Mouse (Mus musculus) kidney, embryonic 16.5 days (tissue): ENCODE data around the gene B3gat1. TPM values are rescaled to one million over a fixed set of nuclear protein-coding genes. Genes with fewer than 3 reads are reported as not detected.
A peak's percentile ranks its signal among the peaks of the same experiment; 100 is the strongest.

Experiments used
- ATAC-seq: fragments of 200-750 bp; cut with Nextera tagmentation; 2 replicates; pipeline ENCODE4 v1.8.0; 2017; ENCODE audit warnings: moderate TSS enrichment; ENCODE audit not compliant: low FRiP score, low TSS enrichment
- H3K27ac ChIP-seq: fragments of 300-500 bp; sonication (generic); 2 replicates; pipeline ENCODE4 v1.5.1; 2014; ENCODE audit warnings: low read length
- H3K27me3 ChIP-seq: fragments of 300-500 bp; sonication (generic); 2 replicates; pipeline ENCODE4 v1.6.1; 2014; ENCODE audit warnings: low read length, control low read depth, mixed read lengths; ENCODE audit not compliant: insufficient read depth
- H3K36me3 ChIP-seq: fragments of 300-500 bp; sonication (generic); 2 replicates; pipeline ENCODE4 v1.6.1; 2014; ENCODE audit warnings: low read length, control low read depth, mixed read lengths; ENCODE audit not compliant: insufficient read depth
- H3K4me1 ChIP-seq: fragments of 300-500 bp; sonication (generic); 2 replicates; pipeline ENCODE4 v1.6.1; 2014; ENCODE audit warnings: low read length, control low read depth, mixed read lengths; ENCODE audit not compliant: insufficient read depth
- H3K4me2 ChIP-seq: fragments of 300-500 bp; sonication (generic); replicated peaks from 2 replicates; pipeline ENCODE4 v1.6.1; 2014; ENCODE audit warnings: low read depth, low read length
- H3K4me3 ChIP-seq: fragments of 300-500 bp; sonication (generic); 2 replicates; pipeline ENCODE4 v1.5.1; 2014; ENCODE audit warnings: mild to moderate bottlenecking, low read length
- H3K9ac ChIP-seq: fragments of 300-500 bp; sonication (generic); replicated peaks from 2 replicates; pipeline ENCODE4 v1.6.1; 2014; ENCODE audit warnings: low read length
- H3K9me3 ChIP-seq: fragments of 300-500 bp; sonication (generic); 2 replicates; pipeline ENCODE4 v1.6.1; 2016; ENCODE audit warnings: low read length, control low read depth
- WGBS: fragments of 180-500 bp; shearing (Covaris S2); extraction: QIAGEN DNeasy Blood & Tissue Kit; methylation state at CpG from one replicate; pipeline ENCODE4 v1.1.7; 2014; 5-methylcytosine and 5-hydroxymethylcytosine counted together
- polyA plus RNA-seq: library from polyadenylated mRNA; unstranded; fragments of >200 nt; fragmentation: Nextera tagmentation; extraction: Ambion mirVana; gene quantifications from 2 replicates; pipeline ENCODE4 v1.2.1, GENCODE M21; 2015

B3gat1 gene
- polyA plus RNA-seq, 1 experiment from 2014 or later, result 0.07 TPM

DNA sequence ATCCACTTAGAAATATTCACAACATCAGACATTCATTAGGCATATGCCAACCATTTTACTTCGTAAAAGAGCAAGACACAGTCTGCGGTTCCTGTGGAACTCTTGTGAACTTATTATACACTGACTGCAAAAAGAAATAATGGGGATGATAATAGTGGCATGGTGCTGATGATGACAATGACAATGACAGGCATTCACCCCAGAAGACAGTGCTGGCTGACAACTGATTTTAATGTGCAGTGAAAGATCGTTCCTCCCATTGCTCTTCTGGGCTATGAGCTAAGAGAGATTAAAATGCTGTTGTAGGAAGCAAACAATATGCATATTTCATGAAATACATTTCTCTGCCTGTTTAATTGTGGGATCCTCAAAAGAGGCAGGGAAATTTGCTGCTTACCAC, 7.8 kb upstream of the B3gat1 start:
- 88% methylated on average over 3 of the region's 3 CpGs for WGBS
- Histone ChIP-seq H3K36me3 (no peaks in the 10 kb centered on the region), H3K27ac (no peak overlapping the region), H3K9me3 (no peaks in the 10 kb centered on the region), H3K9ac (no peak overlapping the region), H3K4me1 (no peaks in the 10 kb centered on the region), H3K27me3 (no peaks in the 10 kb centered on the region), H3K4me2 (no peak overlapping the region), H3K4me3 (no peak overlapping the region)
- no peak for ATAC-seq

DNA sequence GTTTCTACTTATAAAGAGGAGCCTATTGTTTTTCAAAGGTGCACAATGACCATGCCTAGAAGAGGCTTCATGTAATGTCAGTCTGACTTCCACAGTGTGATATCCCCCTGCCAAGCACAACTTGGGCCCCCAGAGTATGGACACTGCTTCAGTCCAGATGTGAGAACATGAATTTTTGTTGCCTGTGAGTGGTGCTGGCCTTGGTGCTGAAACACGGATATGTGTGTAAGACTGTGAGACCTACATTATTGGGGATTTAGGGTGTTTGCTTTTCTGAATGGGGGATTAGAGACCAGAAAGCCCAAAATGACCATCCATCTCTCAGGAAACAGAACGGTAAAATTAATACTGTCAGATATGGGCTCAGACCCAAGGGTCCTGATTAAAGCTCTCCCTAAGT, 6.1 kb upstream of the B3gat1 start:
- Histone ChIP-seq H3K36me3 (no peaks in the 10 kb centered on the region), H3K4me2 (no peak overlapping the region), H3K4me3 (no peak overlapping the region), H3K4me1 (no peaks in the 10 kb centered on the region), H3K27me3 (peaks cover 9% of the 10 kb centered on the region), H3K27ac (no peak overlapping the region), H3K9me3 (no peaks in the 10 kb centered on the region), H3K9ac (no peak overlapping the region)
- ATAC-seq, result no peak
- 57% methylated on average over 2 of the region's 2 CpGs for WGBS

DNA sequence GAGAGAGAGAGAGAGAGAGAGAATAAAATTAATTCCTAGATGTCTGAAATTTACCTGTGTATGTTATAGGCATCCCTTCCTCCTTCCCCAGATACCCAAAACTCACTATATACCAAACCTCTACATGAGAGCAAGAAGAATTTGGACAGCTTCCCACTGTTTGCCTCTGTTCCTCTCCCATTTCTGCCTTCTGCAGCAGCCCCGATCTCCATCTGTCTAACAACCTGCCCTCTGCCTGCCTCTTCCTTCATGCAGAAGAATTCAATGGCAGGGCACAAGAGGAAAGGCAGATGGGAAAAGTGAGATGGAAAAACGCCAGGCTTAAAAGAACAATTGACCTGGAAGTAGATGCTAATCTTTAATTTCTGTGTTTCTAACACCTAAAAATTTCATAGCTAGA, 5.0 kb upstream of the B3gat1 start:
- Histone ChIP-seq H3K4me1 (peaks cover 4% of the 10 kb centered on the region), H3K36me3 (no peaks in the 10 kb centered on the region), H3K27ac (no peak overlapping the region), H3K9ac (no peak overlapping the region), H3K9me3 (no peaks in the 10 kb centered on the region), H3K4me2 (no peak overlapping the region), H3K27me3 (peaks cover 20% of the 10 kb centered on the region), H3K4me3 (no peak overlapping the region)
- WGBS, result 83% methylated on average over 2 of the region's 2 CpGs
- ATAC-seq, result no peak

DNA sequence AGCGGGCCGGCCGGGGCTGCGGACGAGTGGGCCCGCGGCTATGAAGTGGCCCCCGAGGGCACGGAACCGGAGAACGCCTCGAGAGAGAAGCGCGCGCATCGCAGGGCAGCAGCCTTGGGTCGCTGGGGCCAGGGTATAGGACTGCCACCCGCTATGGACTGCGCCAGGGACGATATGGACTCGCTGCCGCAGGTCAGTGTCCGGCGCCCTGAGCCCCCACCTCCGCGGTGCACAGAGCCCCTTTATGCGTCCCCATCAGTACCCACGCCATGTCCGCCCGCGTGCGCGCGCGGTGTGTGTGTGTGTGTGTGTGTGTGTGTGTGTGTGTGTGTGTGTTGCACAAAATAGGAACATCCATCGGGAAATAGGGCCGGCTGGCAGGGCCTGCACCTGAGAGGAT, 458 bp downstream of the B3gat1 start:
- no peak overlapping the region for H3K27ac ChIP-seq
- H3K4me2 ChIP-seq, result peak overlapping the region; percentile 91
- H3K36me3 ChIP-seq, result no peaks in the 10 kb centered on the region
- H3K27me3 ChIP-seq, result peaks cover 46% of the 10 kb centered on the region
- peaks cover 4% of the 10 kb centered on the region for H3K4me1 ChIP-seq
- under 1% methylated on average over 37 of the region's 37 CpGs for WGBS
- peak; percentile 72; the same call in 1 of the 2 replicates for ATAC-seq
- no peaks in the 10 kb centered on the region for H3K9me3 ChIP-seq
- 0 out of 2 replicates have a peak overlapping the region, but pooled peaks have one; percentile 44 for H3K9ac ChIP-seq
- H3K4me3 ChIP-seq, result peak overlapping the region; percentile 52

DNA sequence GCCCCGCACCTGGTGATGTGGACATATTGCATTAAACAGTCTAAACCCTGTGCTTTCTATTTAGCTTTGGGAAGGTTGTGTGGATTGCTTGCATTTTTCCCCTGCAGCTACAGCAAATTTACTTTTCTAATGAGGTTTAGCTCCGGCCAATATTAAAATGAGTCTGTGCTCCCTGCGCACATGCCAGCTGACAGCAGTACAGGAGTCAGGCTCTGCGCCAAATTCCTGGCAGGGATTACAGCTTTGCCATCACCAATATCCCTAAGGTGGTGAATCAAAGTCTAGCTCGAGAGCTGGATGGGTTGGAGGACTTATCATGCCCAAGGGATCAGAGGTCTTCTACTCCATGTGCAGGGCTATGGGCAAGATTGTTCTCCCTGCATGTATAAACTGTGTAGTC, 3.6 kb downstream of the B3gat1 start:
- Histone ChIP-seq H3K9ac (no peak overlapping the region), H3K4me2 (no peak overlapping the region), H3K27ac (no peak overlapping the region), H3K4me1 (peaks cover 4% of the 10 kb centered on the region), H3K27me3 (peaks cover 40% of the 10 kb centered on the region), H3K36me3 (no peaks in the 10 kb centered on the region), H3K9me3 (no peaks in the 10 kb centered on the region), H3K4me3 (no peak overlapping the region)
- ATAC-seq, result no peak
- WGBS, result 71% methylated on average over 5 of the region's 5 CpGs

DNA sequence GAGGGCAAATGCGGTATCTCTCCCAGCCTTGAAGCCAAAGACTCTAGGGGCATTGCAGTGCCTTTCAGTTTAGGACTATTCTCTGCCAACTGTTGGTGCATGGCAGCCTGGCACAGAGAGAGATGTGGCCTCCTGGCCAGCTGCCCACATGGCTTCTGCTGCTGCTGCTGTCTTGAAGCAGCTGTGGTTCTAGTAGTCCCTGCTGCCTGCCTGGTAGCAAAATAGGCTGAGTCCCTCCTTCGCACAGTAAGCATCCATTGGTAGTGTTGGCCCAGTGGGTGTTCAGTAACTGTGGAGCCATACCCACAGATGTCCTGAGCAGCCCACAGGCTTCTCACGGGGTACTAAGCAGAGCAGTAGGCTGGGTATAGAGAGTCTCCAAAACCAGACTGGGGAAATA, 9.3 kb downstream of the B3gat1 start:
- peaks cover under 1% of the 10 kb centered on the region; the same call in 1 of the 2 replicates for H3K27me3 ChIP-seq
- H3K9me3 ChIP-seq, result no peaks in the 10 kb centered on the region
- no peaks in the 10 kb centered on the region for H3K4me1 ChIP-seq
- H3K36me3 ChIP-seq, result no peaks in the 10 kb centered on the region
- no peak overlapping the region for H3K4me3 ChIP-seq
- no peak overlapping the region for H3K4me2 ChIP-seq
- 89% methylated on average over 3 of the region's 3 CpGs for WGBS
- no peak for ATAC-seq
- no peak overlapping the region for H3K9ac ChIP-seq
- H3K27ac ChIP-seq, result no peak overlapping the region

DNA sequence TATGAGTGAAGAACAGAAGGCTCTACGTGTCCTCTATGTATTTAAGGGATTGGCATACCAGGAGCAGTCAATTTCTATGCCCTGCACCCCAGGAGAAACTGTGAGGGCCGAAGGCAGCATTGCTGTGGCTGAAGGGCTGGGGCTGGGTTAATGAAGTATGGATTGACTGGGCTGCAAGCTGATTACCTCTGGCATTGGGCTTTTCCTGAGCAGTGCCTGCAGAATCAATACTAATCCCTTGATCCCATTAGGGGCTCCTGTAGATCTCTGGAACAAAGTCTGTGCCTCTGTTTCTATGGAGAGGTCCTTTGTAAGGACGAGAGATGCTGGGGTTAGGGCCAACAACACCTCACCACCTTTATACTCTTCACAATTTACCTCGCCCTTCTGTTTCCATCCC, 13.6 kb downstream of the B3gat1 start:
- WGBS, result 80% methylated on average over 4 of the region's 4 CpGs
- H3K27ac ChIP-seq, result no peak overlapping the region
- no peaks in the 10 kb centered on the region for H3K27me3 ChIP-seq
- H3K9ac ChIP-seq, result no peak overlapping the region
- no peak overlapping the region for H3K4me2 ChIP-seq
- H3K4me1 ChIP-seq, result no peaks in the 10 kb centered on the region
- H3K4me3 ChIP-seq, result no peak overlapping the region
- H3K36me3 ChIP-seq, result no peaks in the 10 kb centered on the region
- H3K9me3 ChIP-seq, result no peaks in the 10 kb centered on the region
- no peak for ATAC-seq

DNA sequence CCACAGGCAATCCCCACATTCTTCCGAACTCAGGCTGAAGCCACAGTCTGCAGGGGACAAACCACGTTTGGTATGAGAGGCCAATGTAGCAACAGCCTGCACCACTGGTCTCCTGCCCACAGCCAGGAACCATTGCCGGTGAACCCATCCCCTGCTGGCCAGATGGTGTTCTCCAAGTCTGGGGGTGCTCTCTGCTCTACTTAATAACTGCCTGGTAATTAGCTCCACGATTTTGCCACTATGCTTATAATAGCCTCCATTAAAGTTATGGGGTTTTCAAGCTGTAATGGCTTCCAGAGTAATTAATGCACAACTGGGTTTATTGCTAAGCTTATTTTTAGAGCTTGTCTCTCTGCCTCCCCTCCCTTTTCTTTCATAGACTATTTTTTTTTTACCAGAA, 15.4 kb downstream of the B3gat1 start:
- no peak overlapping the region for H3K4me2 ChIP-seq
- no peaks in the 10 kb centered on the region for H3K9me3 ChIP-seq
- H3K36me3 ChIP-seq, result no peaks in the 10 kb centered on the region
- H3K9ac ChIP-seq, result no peak overlapping the region
- no peaks in the 10 kb centered on the region for H3K4me1 ChIP-seq
- H3K27ac ChIP-seq, result no peak overlapping the region
- H3K27me3 ChIP-seq, result no peaks in the 10 kb centered on the region
- no peak overlapping the region for H3K4me3 ChIP-seq
- no peak for ATAC-seq
- WGBS, result 73% methylated on average over 4 of the region's 4 CpGs

DNA sequence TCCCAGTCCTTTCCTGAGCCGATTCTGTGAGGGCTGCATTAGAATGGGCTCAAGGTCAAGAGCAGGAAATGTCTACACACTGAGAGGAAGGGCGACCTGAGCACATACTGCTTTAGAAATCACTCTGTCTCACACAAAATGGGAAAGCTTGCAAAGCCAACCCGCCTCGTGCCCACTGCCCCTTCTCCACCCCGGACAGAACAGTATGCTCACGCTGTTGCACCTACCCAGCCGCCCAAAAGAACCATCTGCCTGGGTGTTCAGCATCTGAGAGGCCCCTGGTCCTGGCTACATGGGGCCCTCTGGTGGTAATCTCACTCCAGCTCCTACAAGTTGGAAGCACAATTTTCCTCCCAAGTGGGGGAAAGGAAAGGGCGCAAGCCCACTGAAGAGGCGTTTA, 26.6 kb downstream of the B3gat1 start:
- Histone ChIP-seq H3K4me3 (no peak overlapping the region), H3K27ac (no peak overlapping the region), H3K27me3 (no peaks in the 10 kb centered on the region), H3K9ac (no peak overlapping the region), H3K4me1 (no peaks in the 10 kb centered on the region), H3K36me3 (no peaks in the 10 kb centered on the region), H3K9me3 (no peaks in the 10 kb centered on the region), H3K4me2 (no peak overlapping the region)
- ATAC-seq, result no peak
- WGBS, result 29% methylated on average over 9 of the region's 9 CpGs

DNA sequence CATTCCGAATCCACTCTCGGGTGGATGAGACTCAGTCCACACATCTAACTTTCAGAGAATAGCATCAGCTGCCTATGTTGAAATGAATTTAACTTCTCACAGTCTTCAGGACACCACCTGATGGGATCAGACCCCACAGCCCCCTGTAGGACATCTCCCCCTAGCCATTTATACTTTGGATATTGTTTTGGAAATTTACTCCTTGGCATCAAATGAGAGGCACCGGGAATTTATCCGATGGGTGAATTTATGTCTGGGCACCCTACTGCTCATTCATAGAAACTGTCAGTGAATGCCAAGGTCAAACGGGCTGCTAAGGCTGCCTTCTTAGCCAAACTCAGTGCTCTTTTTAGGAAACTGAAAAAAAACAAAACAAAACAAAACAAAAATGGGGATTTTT, 27.0 kb downstream of the B3gat1 start:
- H3K4me3 ChIP-seq, result no peak overlapping the region
- H3K4me1 ChIP-seq, result no peaks in the 10 kb centered on the region
- ATAC-seq, result no peak
- no peak overlapping the region for H3K4me2 ChIP-seq
- WGBS, result 88% methylated on average over 5 of the region's 5 CpGs
- H3K36me3 ChIP-seq, result no peaks in the 10 kb centered on the region
- H3K27ac ChIP-seq, result no peak overlapping the region
- no peaks in the 10 kb centered on the region for H3K27me3 ChIP-seq
- H3K9me3 ChIP-seq, result no peaks in the 10 kb centered on the region
- H3K9ac ChIP-seq, result no peak overlapping the region

DNA sequence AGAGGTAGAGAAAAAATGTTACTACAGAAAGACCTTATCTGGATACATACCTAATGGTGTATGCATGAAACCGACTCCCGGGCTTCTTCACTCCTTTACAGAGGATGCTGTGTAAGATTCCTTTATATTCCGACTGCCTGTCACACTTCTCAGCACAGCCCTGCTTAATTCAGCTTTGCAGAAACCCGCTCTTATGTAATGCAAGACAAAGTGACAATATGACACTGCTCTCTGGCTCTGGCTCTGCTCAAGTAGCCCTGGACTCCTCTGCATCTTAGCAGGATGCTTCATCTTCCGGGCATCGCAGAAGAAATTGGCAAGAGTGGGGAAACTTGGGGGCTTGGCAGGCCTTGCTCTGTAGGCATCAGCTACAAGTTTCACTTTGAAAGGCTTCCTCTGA, 28.9 kb downstream of the B3gat1 start:
- no peaks in the 10 kb centered on the region for H3K36me3 ChIP-seq
- no peak for ATAC-seq
- H3K9me3 ChIP-seq, result no peaks in the 10 kb centered on the region
- 83% methylated on average over 6 of the region's 6 CpGs for WGBS
- no peaks in the 10 kb centered on the region for H3K4me1 ChIP-seq
- no peaks in the 10 kb centered on the region for H3K27me3 ChIP-seq
- H3K4me2 ChIP-seq, result no peak overlapping the region
- no peak overlapping the region for H3K9ac ChIP-seq
- H3K4me3 ChIP-seq, result no peak overlapping the region
- no peak overlapping the region for H3K27ac ChIP-seq
